Mouse (Mus musculus) thymus, postnatal 0 days (tissue): ENCODE measurements around the gene Fam69a. TPM values are rescaled to one million over a fixed set of nuclear protein-coding genes. Genes with fewer than 3 reads are reported as not detected.

Experiments used
- DNase-seq: peaks from one replicate; pipeline ENCODE4 v3.0.0-alpha.2; 2015; ENCODE audit warnings: low spot score
- polyA plus RNA-seq: library from polyadenylated mRNA; unstranded; fragments of >200 nt; fragmentation: Nextera tagmentation; extraction: Ambion mirVana; gene quantifications from 2 replicates; pipeline ENCODE4 v1.2.1, GENCODE M21; 2015

Fam69a gene
- polyA plus RNA-seq, 1 experiment from 2014 or later, result 38.3 TPM

- no peak for DNase-seq
These were observed 78.3 kb downstream of the Fam69a start for GRCm38 (mm10) chr5:107908514-107909110.

- DNase-seq, result no peak
These were observed 82.6 kb downstream of the Fam69a start for GRCm38 (mm10) chr5:107904325-107904724.

- peak; percentile 55 for DNase-seq
These were observed 85.8 kb downstream of the Fam69a start for GRCm38 (mm10) chr5:107901014-107901615.

DNA sequence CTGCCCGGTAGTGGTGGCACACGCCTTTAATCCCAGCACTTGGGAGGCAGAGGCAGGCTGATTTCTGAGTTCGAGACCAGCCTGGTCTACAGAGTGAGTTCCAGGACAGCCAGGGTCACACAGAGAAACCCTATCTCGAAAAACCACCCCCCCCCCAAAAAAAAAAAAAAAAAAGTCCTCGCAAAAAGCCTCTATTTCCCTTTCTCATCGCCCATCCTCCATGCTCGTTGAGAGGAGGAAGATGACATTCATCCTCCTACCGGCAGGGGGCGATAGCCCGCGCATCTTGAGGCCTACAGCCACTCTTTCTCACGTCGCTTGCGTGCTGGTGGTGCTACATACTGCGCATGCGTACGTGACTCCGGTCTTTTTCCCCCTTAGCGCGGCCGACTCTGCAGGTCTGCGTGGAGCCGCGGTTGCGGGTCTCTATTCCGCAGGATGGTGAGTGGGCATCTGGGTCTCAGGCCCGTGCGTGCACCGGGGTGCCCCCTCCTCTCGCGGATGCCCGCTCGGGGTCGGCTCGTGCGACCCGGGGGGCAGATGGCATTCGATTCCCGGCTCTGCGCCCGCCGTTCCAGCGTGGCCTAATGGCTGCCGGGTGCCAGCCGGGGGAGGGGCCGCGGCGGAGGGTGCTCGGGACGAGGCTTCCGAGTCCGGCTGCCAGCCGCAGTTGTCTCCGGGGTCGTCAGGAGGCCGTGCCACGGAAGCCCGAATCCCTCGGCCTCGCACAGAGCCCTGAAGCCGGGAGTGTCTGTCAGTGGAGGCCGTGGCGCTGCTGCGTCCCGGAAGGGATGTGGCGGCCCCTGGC lies 86.5 kb downstream of the Fam69a start, which contains the start of gene Rpl5:
Gene Rpl5, plus strand, starts transcription at position 297 of the 808 bp plus-strand sequence.
- DNase-seq, result peak; percentile 96

GRCm38 (mm10) chr5:107896265-107896664 lies 90.6 kb downstream of the Fam69a start:
- DNase-seq, result no peak

- no peak for DNase-seq
These were observed 92.2 kb downstream of the Fam69a start for GRCm38 (mm10) chr5:107894676-107895075.

DNA sequence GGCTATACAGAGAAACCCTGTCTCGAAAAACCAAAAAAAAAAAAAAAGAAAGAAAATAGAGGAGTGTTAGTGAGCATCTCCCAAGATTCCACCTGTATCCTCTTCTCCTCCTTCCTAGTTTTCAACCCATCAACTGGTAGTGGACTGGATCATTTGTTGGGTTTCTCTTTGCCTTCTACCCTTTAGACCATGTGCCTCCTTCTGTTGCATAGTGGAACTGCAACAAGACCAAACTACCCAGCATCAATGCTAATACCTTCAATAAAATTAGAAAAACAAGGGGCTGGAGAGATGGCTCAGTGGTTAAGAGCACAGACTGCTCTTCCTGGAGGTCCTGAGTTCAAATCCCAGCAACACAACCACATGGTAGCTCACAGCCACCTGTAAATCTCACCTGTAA lies 95.4 kb downstream of the Fam69a start:
- peak; percentile 19 for DNase-seq

- no peak for DNase-seq
These were observed 96.6 kb downstream of the Fam69a start for GRCm38 (mm10) chr5:107889994-107890888.

GRCm38 (mm10) chr5:107880710-107881109 lies 106.2 kb downstream of the Fam69a start:
- no peak for DNase-seq

GRCm38 (mm10) chr5:107877053-107877452 lies 109.8 kb downstream of the Fam69a start:
- DNase-seq, result no peak

GRCm38 (mm10) chr5:107875261-107875611 lies 111.6 kb downstream of the Fam69a start:
- no peak for DNase-seq

- no peak for DNase-seq
These were observed 112.2 kb downstream of the Fam69a start, which contains the start of gene Evi5 for GRCm38 (mm10) chr5:107874561-107875260. Gene Evi5 (minus strand): TSS chr5:107875107.

DNA sequence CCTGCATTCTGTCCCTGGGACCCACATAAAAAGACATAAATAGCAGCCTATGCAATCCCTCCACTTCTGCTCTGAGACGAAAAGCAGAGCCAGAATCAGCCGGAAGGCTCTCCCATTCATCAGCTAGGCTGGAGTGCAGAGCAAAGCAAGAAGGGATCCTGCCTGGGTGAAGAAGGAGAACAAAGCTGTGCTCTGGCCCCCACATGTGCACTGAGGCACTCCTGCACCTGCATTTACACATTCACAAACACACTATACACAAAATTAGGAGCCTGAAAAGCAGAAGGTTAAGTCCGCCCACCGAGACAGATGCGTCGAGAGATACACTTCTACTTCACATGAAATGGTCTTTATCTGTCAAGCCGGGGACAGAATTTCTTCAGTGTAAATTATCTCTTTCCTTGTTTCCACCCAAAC lies 113.0 kb downstream of the Fam69a start:
- DNase-seq, result peak; percentile 21

DNA sequence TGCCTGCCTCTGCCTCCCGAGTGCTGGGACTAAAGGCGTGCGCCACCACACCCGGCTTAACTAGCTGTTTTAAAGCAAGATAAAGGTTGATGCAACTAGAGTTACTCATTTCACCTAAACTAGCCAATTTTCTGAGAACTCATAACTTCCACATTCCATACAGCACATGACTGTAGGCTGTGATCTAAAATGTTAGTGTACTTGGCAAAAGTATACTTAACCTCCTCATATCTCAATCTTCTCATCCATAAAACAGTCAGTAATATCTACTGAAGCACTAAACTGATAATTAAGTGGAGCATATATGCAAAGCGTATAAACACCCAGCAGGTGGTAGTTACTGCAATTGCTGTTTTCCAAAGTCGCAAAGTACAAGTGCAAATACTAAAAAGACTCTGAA lies 113.6 kb downstream of the Fam69a start:
- DNase-seq, result no peak

DNA sequence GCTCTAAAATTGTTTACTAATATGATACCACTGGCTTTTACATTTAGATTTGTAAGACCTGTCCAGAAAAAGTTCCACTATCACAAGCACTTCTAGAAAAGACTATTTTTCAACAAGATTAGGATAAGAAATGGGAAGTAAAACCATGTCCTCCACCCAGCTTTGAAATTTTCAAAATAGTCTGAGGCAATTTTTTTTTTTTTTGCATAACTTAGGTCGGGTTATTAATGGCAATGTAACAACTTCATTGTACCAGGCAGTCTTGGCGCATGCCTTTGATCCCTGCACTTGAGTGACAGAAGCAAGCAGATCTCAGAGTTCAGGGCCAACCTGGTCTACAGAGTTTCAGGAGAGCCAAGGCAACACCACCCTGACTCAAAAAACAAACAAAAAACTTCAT lies 117.2 kb downstream of the Fam69a start:
- DNase-seq, result no peak

DNA sequence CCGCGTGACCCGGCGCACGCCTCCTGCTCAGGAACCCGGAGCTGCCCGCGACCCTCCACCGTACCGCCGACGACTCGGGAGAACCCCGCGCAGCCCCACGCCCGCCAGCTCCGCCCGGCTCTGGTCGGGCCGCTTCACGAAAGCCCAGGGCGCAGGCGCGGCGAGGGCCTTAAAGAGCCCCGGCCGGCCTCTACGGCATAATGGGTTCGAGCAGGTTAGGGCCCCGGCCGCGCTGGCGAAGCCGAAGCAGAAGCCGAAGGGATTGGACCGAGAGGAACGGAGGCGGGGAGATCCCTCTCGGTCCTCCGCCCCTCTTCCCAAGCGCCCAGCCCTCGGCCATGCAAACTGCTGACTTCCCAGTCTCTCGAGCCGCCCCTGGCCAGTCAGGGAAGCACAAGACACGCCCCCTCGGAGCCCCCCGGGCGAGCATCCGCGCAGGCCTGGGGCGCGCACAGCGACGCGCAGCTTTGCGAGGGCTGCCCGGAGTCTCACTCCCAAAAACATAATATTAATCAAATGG lies 117.9 kb downstream of the Fam69a start:
- DNase-seq, result peak; percentile 59

- DNase-seq, result peak; percentile 62
These were observed 118.6 kb downstream of the Fam69a start for GRCm38 (mm10) chr5:107867970-107868904.

- no peak for DNase-seq
These were observed 120.5 kb downstream of the Fam69a start for GRCm38 (mm10) chr5:107866127-107867126.
